In the genomic region with DNA sequence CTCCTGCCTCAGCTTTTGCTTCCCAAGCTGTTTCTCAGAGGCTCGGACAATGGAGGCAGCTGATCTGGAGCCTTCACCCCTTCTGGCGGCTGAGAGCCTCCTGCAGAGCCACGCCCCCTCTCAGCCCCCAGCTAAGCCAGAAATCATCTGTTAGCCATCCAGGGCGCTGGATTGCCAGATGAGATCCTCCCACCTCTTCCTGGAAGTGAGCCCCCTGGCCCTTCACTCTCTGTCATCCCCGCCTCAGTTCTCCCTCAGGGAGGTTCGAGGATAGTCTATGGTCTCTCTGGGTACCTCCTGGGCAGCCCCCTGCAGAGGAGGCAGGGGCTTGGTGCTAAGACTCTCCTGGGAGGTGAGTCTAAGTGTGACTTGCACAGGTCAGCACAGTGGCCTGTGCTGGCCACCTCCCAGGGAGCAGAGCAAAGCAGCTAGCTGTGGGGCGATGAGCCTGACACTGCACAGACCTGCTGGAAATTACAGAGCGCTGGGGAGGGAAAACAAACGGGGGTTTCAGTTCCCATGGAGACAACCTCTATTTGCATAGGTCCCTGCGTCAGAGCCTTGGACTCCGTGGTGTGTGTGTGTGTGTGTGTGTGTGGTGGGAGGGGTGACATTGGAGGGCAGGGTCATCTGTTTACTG, we compare ENCODE assay signal across 9 mouse cellular contexts. TPM values are rescaled to one million over a fixed set of nuclear protein-coding genes. Genes with fewer than 3 reads are reported as not detected.
DNase-seq lines count a peak whose midpoint lies in the region; ATAC-seq and TF ChIP-seq lines count a peak whose summit lies in the region.
"Had no signal": no experiment of that assay in that cellular context is flagged by ENCODE, and none has a peak within 500 bp of the region (broad histone marks: within the 10 kb centered on the region; RNA-seq: fewer than 3 reads in every experiment).

No protein-coding gene starts in this region.

- H3K36me3 ChIP-seq in lung, embryonic 16.5 days (ENCODE audit: control insufficient read depth, insufficient read depth, low read length): no peaks in the 10 kb centered on the region
- no peaks in the 10 kb centered on the region for H3K36me3 ChIP-seq in forebrain, embryonic 10.5 days (replicated peaks)
- H3K36me3 ChIP-seq in liver, embryonic 16.5 days (ENCODE audit: control insufficient read depth, insufficient read depth): no peaks in the 10 kb centered on the region

- no peak for TF ChIP-seq POLR2A in lung, adult 2 months (IDR thresholded peaks at IDR 0.05; ENCODE audit: borderline replicate concordance, extremely low read depth, low read depth, low read length)

- TF ChIP-seq CTCF in lung, adult 2 months (IDR thresholded peaks at IDR 0.05; ENCODE audit: insufficient read depth, low read length): no peak

- H3K4me1 ChIP-seq in lung, embryonic 16.5 days (replicated peaks; ENCODE audit: control insufficient read depth, insufficient read depth, low read length): peaks cover 43% of the 10 kb centered on the region
- peaks cover 9% of the 10 kb centered on the region for H3K4me1 ChIP-seq in lung, adult 2 months (ENCODE audit: control insufficient read depth, insufficient read depth, low read length)
- H3K4me1 ChIP-seq in forebrain, embryonic 10.5 days: peaks cover 57% of the 10 kb centered on the region
- peaks cover 4% of the 10 kb centered on the region for H3K4me1 ChIP-seq in liver, embryonic 16.5 days (ENCODE audit: control insufficient read depth, low read depth, low read length)

- peak overlapping the region; percentile 51 for H3K27ac ChIP-seq in lung, embryonic 16.5 days (ENCODE audit: low read length)
- H3K27ac ChIP-seq in forebrain, embryonic 10.5 days: peak overlapping the region; percentile 83
- H3K27ac ChIP-seq in liver, embryonic 16.5 days (ENCODE audit: low read length): no peak overlapping the region

- peak overlapping the region; percentile 45 for H3K4me2 ChIP-seq in lung, embryonic 16.5 days (ENCODE audit: low read depth, low read length)
- H3K4me2 ChIP-seq in liver, embryonic 16.5 days (ENCODE audit: low read depth, low read length): no peak overlapping the region

- intact Hi-C loops in heart, postnatal 25 days (cut with DNase I): no loop called here

- peak; percentile 66 for ATAC-seq in lung, embryonic 16.5 days (ENCODE audit: low read depth)
- peak; percentile 21; the same call in 1 of the 2 replicates for ATAC-seq in liver, embryonic 16.5 days (ENCODE audit: low read depth)

- DNase-seq in lung, adult 2 months: no peak
- DNase-seq in forebrain, embryonic 10.5 days (ENCODE audit: extremely low spot score, low spot score): peak; percentile 69
- DNase-seq in heart, postnatal 25 days (ENCODE audit: low spot score): peak; percentile 51
- DNase-seq in retina, postnatal 1 day: peak; percentile 89
- DNase-seq in thymus, postnatal 10 days (ENCODE audit: low spot score in 2 of 2): no peak
- no peak for DNase-seq in Muller cell, postnatal 12 days (ENCODE audit: inconsistent ontology term)

- WGBS in lung, embryonic 16.5 days: 4% methylated on average over 11 of the region's 11 CpGs
- 13% methylated on average over 11 of the region's 11 CpGs for WGBS in lung, adult 2 months
- 2% methylated on average over 11 of the region's 11 CpGs for WGBS in forebrain, embryonic 10.5 days
- 14% methylated on average over 11 of the region's 11 CpGs for WGBS in liver, embryonic 16.5 days (ENCODE audit: insufficient replicate concordance)

- peak overlapping the region; percentile 51 for H3K9ac ChIP-seq in lung, embryonic 16.5 days (ENCODE audit: low read length)
- H3K9ac ChIP-seq in liver, embryonic 16.5 days (ENCODE audit: low read depth, low read length): no peak overlapping the region

- H3K27me3 ChIP-seq in lung, embryonic 16.5 days (ENCODE audit: control insufficient read depth, insufficient read depth, low read depth, low read length): no peaks in the 10 kb centered on the region
- 0 out of 2 replicates have a peak, but pooled peaks cover 4% of the 10 kb centered on the region for H3K27me3 ChIP-seq in forebrain, embryonic 10.5 days (ENCODE audit: poor library complexity, severe bottlenecking)
- H3K27me3 ChIP-seq in liver, embryonic 16.5 days (ENCODE audit: control insufficient read depth, insufficient read depth, low read depth, low read length): no peaks in the 10 kb centered on the region; the same call in 1 of the 2 replicates

- no peak overlapping the region for H3K4me3 ChIP-seq in lung, embryonic 16.5 days (ENCODE audit: low read length)
- no peak overlapping the region for H3K4me3 ChIP-seq in lung, adult 2 months (replicated peaks; ENCODE audit: extremely low read depth, low read depth, low read length)
- H3K4me3 ChIP-seq in forebrain, embryonic 10.5 days: peak overlapping the region; percentile 41
- H3K4me3 ChIP-seq in liver, embryonic 16.5 days (ENCODE audit: low read depth, low read length): no peak overlapping the region
- H3K4me3 ChIP-seq: megakaryocyte, embryonic 14.5 days had no signal

- no peaks in the 10 kb centered on the region for H3K9me3 ChIP-seq in lung, embryonic 16.5 days (ENCODE audit: control insufficient read depth, low read length)
- no peaks in the 10 kb centered on the region for H3K9me3 ChIP-seq in forebrain, embryonic 10.5 days
- no peaks in the 10 kb centered on the region for H3K9me3 ChIP-seq in liver, embryonic 16.5 days (replicated peaks; ENCODE audit: control insufficient read depth, low read length)
- H3K9me3 ChIP-seq: megakaryocyte, embryonic 14.5 days had no signal

RNA-seq across cellular contexts. Expression of a gene that starts 22.7 kb away (rescaled TPM):
- 0.18 and 0.20 TPM in 2 replicates for polyA plus RNA-seq in lung, embryonic 16.5 days (2015; fragmentation: Nextera tagmentation; extraction: Ambion mirVana)
- polyA plus RNA-seq in lung, adult 2 months (2012; rRNA removed): 15.5 and 19.7 TPM in 2 replicates
- 0.25 and 0.30 TPM in 2 replicates for polyA plus RNA-seq in forebrain, embryonic 10.5 days (2016; fragmentation: Nextera tagmentation; extraction: Ambion mirVana)
- total RNA-seq in heart, postnatal 25 days (2021): under 1 TPM; 0.29 to 0.64 TPM
- polyA plus RNA-seq in liver, embryonic 16.5 days (2015; fragmentation: Nextera tagmentation; extraction: Ambion mirVana): 0.25 and 0.32 TPM in 2 replicates

RNA-seq across cellular contexts. Expression of a gene that starts 43.1 kb away (rescaled TPM):
- 0.19 and 0.39 TPM in 2 replicates for polyA plus RNA-seq in lung, embryonic 16.5 days (2015; fragmentation: Nextera tagmentation; extraction: Ambion mirVana)
- 2.9 and 4.9 TPM in 2 replicates for polyA plus RNA-seq in lung, adult 2 months (2012; rRNA removed)
- 0.49 and 0.81 TPM in 2 replicates for polyA plus RNA-seq in forebrain, embryonic 10.5 days (2016; fragmentation: Nextera tagmentation; extraction: Ambion mirVana)
- under 1 TPM; 0.18 to 0.20 TPM for total RNA-seq in heart, postnatal 25 days (2021)
- polyA plus RNA-seq in liver, embryonic 16.5 days (2015; fragmentation: Nextera tagmentation; extraction: Ambion mirVana): 0.19 and 0.21 TPM in 2 replicates

Comparison
In these comparisons a context has a peak if more than half of its experiments do, and no peak if none do; other contexts are left out.
1. RNA of a gene that starts 22.7 kb away (polyA plus RNA-seq): 15.5 to 19.7 TPM in lung, adult 2 months; 0.25 to 0.32 TPM in liver, embryonic 16.5 days, 0.25 to 0.30 TPM in forebrain, embryonic 10.5 days and 0.18 to 0.20 TPM in lung, embryonic 16.5 days; every median in the first group is over 10 times any median in the second.
2. DNase-seq: peak in forebrain, embryonic 10.5 days (single experiment), heart, postnatal 25 days (single experiment) and retina, postnatal 1 day (single experiment); none in lung, adult 2 months (single experiment), thymus, postnatal 10 days (0 of 2) and Muller cell, postnatal 12 days (single experiment).